Mouse (Mus musculus) embryonic facial prominence, embryonic 13.5 days (tissue): ENCODE data around the gene Selenos. TPM values are rescaled to one million over a fixed set of nuclear protein-coding genes. Genes with fewer than 3 reads are reported as not detected.

Experiments used
- ATAC-seq: fragments of 200-750 bp; cut with Nextera tagmentation; 2 replicates; pipeline ENCODE4 v1.8.0; 2017; ENCODE audit warnings: low read depth; ENCODE audit not compliant: insufficient number of reproducible peaks, insufficient read depth, low FRiP score, low TSS enrichment
- H3K27ac ChIP-seq: fragments of 300-500 bp; sonication (generic); 2 replicates; pipeline ENCODE4 v1.5.1; 2015; ENCODE audit warnings: moderate library complexity, mild to moderate bottlenecking, inconsistent platforms
- H3K27me3 ChIP-seq: fragments of 300-500 bp; sonication (generic); 2 replicates; pipeline ENCODE4 v1.6.1; 2015; ENCODE audit warnings: mild to moderate bottlenecking, inconsistent platforms
- H3K36me3 ChIP-seq: fragments of 300-500 bp; sonication (generic); 2 replicates; pipeline ENCODE4 v1.6.1; 2015; ENCODE audit warnings: mild to moderate bottlenecking, inconsistent platforms
- H3K4me1 ChIP-seq: fragments of 300-500 bp; sonication (generic); 2 replicates; pipeline ENCODE4 v1.6.1; 2015; ENCODE audit warnings: inconsistent platforms
- H3K4me2 ChIP-seq: fragments of 300-500 bp; sonication (generic); 2 replicates; pipeline ENCODE4 v1.6.1; 2015; ENCODE audit warnings: moderate library complexity, mild to moderate bottlenecking, inconsistent platforms
- H3K4me3 ChIP-seq: fragments of 300-500 bp; sonication (generic); 2 replicates; pipeline ENCODE4 v1.5.1; 2015; ENCODE audit warnings: mild to moderate bottlenecking, inconsistent platforms
- H3K9ac ChIP-seq: fragments of 300-500 bp; sonication (generic); 2 replicates; pipeline ENCODE4 v1.6.1; 2015; ENCODE audit warnings: mild to moderate bottlenecking, inconsistent platforms
- H3K9me3 ChIP-seq: fragments of 300-500 bp; sonication (generic); 2 replicates; pipeline ENCODE4 v1.6.1; 2016; ENCODE audit warnings: inconsistent platforms
- WGBS: fragments of 180-500 bp; shearing (Covaris S2); methylation state at CpG from one replicate; pipeline ENCODE4 v1.1.7; 2015; ENCODE audit warnings: mixed read lengths; 5-methylcytosine and 5-hydroxymethylcytosine counted together
- polyA plus RNA-seq: library from polyadenylated mRNA; unstranded; fragments of >200 nt; fragmentation: Nextera tagmentation; extraction: Ambion mirVana; gene quantifications from 2 replicates; pipeline ENCODE4 v1.2.1, GENCODE M21; 2015

Gene Selenos
- polyA plus RNA-seq, result 111 and 113 TPM in 2 replicates

DNA sequence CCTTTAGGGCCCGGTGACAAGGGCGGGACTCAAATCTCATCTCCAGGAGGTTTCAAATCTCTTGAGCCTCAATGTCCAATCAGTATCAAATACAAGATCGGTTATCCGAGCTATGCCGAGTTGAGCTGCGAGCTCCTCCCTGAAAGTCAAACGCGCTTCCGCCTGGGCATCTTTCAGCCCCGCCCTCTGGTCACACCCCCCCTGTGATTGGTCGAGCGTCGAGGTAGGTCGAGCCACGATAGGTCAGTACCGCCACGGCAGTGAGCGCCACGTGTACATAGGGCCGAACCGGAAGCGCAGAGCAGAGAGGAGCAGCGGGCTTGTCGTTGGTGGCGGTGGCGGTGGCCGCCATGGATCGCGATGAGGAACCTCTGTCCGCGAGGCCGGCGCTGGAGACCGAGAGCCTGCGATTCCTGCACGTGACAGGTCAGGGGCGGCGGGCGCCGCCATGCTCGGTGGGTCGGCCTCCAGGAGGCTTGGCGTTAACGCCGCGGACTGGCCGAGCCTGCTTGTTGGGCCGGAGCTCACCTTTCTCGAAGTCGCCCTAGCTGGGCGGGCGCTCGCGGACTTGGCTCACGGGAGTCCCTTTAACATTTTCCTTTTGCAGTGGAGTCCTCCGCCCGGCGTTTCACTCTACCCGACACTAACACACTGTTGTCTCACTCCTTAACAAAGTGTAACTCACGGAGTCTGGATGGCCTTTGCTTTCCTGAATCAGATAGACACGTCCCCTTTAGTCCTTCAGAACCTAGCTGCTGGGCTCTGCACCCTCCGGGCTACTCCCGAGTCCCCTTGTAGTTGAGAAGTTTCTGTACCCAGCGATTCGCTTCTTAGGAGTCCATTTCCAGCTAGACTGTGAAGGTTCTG lies at the start of gene Selenos:
Gene Selenos (plus strand): TSS at position 286 of the 867 bp plus-strand sequence.
- Histone ChIP-seq H3K27me3 (no peaks in the 10 kb centered on the region), H3K4me1 (peaks cover 17% of the 10 kb centered on the region), H3K4me2 (peak within 1 kb of the TSS; percentile 68), H3K4me3 (peak within 1 kb of the TSS; percentile 84), H3K9ac (peak within 1 kb of the TSS; percentile 85), H3K36me3 (peaks cover 56% of the 10 kb centered on the region), H3K9me3 (no peaks in the 10 kb centered on the region), H3K27ac (peak within 1 kb of the TSS; percentile 82)
- WGBS, result under 1% methylated on average over 65 of the region's 65 CpGs
- peak; percentile 99 for ATAC-seq

DNA sequence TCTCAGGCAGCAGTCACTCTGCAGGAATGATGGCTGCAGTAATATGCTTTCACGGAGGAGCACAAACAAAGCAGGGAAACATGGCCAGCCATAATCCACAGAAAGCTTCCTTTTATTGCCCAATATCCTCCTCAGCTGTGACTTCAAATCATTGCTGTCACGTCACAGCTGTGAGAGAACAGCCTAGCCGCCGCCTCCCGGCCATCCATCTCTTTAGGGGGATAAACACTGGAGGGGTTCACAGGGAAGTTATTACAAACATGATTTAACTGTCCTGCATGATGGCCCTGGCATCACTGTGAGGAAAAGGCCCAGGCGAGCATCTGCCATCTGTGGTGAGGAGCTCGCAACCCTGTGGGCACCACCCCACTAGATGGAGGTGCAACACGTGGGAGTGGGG lies 42.6 kb upstream of the Selenos start:
- WGBS, result 76% methylated on average over 8 of the region's 8 CpGs
- no peak for ATAC-seq
- H3K9ac ChIP-seq, result no peak overlapping the region

GRCm38 (mm10) chr7:66038261-66038660 lies 41.2 kb upstream of the Selenos start:
- H3K4me2 ChIP-seq, result no peak overlapping the region
- 44% methylated on average over 3 of the region's 3 CpGs for WGBS
- ATAC-seq, result no peak
- H3K9me3 ChIP-seq, result no peaks in the 10 kb centered on the region
- no peaks in the 10 kb centered on the region for H3K36me3 ChIP-seq
- H3K4me1 ChIP-seq, result peaks cover 31% of the 10 kb centered on the region
- peaks cover 25% of the 10 kb centered on the region; the same call in 1 of the 2 replicates for H3K27me3 ChIP-seq
- no peak overlapping the region for H3K27ac ChIP-seq
- H3K9ac ChIP-seq, result no peak overlapping the region
- H3K4me3 ChIP-seq, result no peak overlapping the region

More for the DNA sequence above, 42.6 kb upstream of the Selenos start:
- Histone ChIP-seq H3K9me3 (no peaks in the 10 kb centered on the region), H3K27me3 (peaks cover 25% of the 10 kb centered on the region; the same call in 1 of the 2 replicates), H3K36me3 (no peaks in the 10 kb centered on the region), H3K4me2 (no peak overlapping the region), H3K27ac (no peak overlapping the region), H3K4me1 (peaks cover 31% of the 10 kb centered on the region), H3K4me3 (no peak overlapping the region)

GRCm38 (mm10) chr7:66038730-66039129 lies 40.7 kb upstream of the Selenos start:
- Histone ChIP-seq H3K4me2 (no peak overlapping the region), H3K27me3 (peaks cover 21% of the 10 kb centered on the region; the same call in 1 of the 2 replicates), H3K36me3 (no peaks in the 10 kb centered on the region), H3K4me3 (no peak overlapping the region), H3K9ac (0 out of 2 replicates have a peak overlapping the region, but pooled peaks have one; percentile 22), H3K4me1 (peaks cover 35% of the 10 kb centered on the region), H3K9me3 (no peaks in the 10 kb centered on the region), H3K27ac (no peak overlapping the region)
- no peak for ATAC-seq
- 66% methylated on average over 11 of the region's 11 CpGs for WGBS

GRCm38 (mm10) chr7:66040026-66040814 lies 39.2 kb upstream of the Selenos start:
- H3K27me3 ChIP-seq, result peaks cover 25% of the 10 kb centered on the region; the same call in 1 of the 2 replicates
- H3K27ac ChIP-seq, result no peak overlapping the region
- no peak overlapping the region for H3K4me2 ChIP-seq
- H3K9ac ChIP-seq, result no peak overlapping the region
- H3K4me3 ChIP-seq, result no peak overlapping the region
- peaks cover 31% of the 10 kb centered on the region for H3K4me1 ChIP-seq
- H3K36me3 ChIP-seq, result no peaks in the 10 kb centered on the region
- no peaks in the 10 kb centered on the region for H3K9me3 ChIP-seq
- ATAC-seq, result no peak
- WGBS, result 79% methylated on average over 18 of the region's 18 CpGs

- Histone ChIP-seq H3K36me3 (no peaks in the 10 kb centered on the region), H3K4me3 (no peak within 1 kb of the TSS), H3K27me3 (peaks cover 41% of the 10 kb centered on the region), H3K4me1 (peaks cover 47% of the 10 kb centered on the region), H3K27ac (no peak within 1 kb of the TSS), H3K4me2 (no peak within 1 kb of the TSS), H3K9me3 (no peaks in the 10 kb centered on the region), H3K9ac (0 out of 2 replicates have a peak within 1 kb of the TSS, but pooled peaks have one; percentile 11)
- ATAC-seq, result no peak
- WGBS, result 71% methylated on average over 10 of the region's 10 CpGs
Measured at GRCm38 (mm10) chr7:66043552-66044459, 35.6 kb upstream of the Selenos start, which contains the start of gene Gm45213. Gm45213 (plus strand) TSS chr7:66043602.

DNA sequence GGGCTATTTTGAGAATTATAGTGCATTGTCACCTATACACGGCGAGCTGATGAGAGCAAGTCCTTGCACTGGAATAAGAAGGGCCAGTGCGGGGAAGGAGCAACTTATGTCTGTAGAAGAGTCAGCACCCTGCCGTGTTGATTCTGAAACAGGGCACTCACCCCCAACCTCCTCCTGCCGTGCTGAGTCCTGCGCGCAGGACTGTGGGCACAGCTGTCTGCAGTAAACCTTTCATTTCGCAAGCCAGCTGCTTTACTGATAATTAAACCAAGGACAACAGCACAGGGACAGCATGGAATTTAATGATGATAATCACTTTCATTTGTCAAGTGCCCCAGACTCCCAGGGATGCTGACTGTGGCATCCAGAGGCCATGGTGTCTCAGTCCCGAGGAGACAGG lies 34.8 kb upstream of the Selenos start:
- Histone ChIP-seq H3K9ac (peak overlapping the region; percentile 11; the same call in 1 of the 2 replicates), H3K4me3 (no peak overlapping the region), H3K9me3 (no peaks in the 10 kb centered on the region), H3K36me3 (no peaks in the 10 kb centered on the region), H3K4me2 (no peak overlapping the region), H3K27me3 (peaks cover 44% of the 10 kb centered on the region), H3K4me1 (peaks cover 38% of the 10 kb centered on the region), H3K27ac (no peak overlapping the region)
- 44% methylated on average over 9 of the region's 9 CpGs for WGBS
- no peak for ATAC-seq

GRCm38 (mm10) chr7:66046921-66047918 lies 32.2 kb upstream of the Selenos start:
- Histone ChIP-seq H3K27me3 (peaks cover 44% of the 10 kb centered on the region), H3K4me3 (no peak overlapping the region), H3K27ac (no peak overlapping the region), H3K9me3 (no peaks in the 10 kb centered on the region), H3K9ac (no peak overlapping the region), H3K4me2 (no peak overlapping the region), H3K4me1 (peaks cover 32% of the 10 kb centered on the region), H3K36me3 (no peaks in the 10 kb centered on the region)
- WGBS, result 40% methylated on average over 17 of the region's 17 CpGs
- ATAC-seq, result no peak

GRCm38 (mm10) chr7:66047975-66048374 lies 31.5 kb upstream of the Selenos start:
- H3K27ac ChIP-seq, result no peak overlapping the region
- H3K27me3 ChIP-seq, result peaks cover 44% of the 10 kb centered on the region
- H3K4me1 ChIP-seq, result peaks cover 32% of the 10 kb centered on the region
- 0 out of 2 replicates have a peak, but pooled peaks cover 3% of the 10 kb centered on the region for H3K9me3 ChIP-seq
- H3K9ac ChIP-seq, result no peak overlapping the region
- no peak for ATAC-seq
- H3K4me2 ChIP-seq, result no peak overlapping the region
- H3K4me3 ChIP-seq, result no peak overlapping the region
- no peaks in the 10 kb centered on the region for H3K36me3 ChIP-seq
- 79% methylated on average over 4 of the region's 4 CpGs for WGBS
